8 mouse cellular contexts compared by ENCODE assay signal in genomic region chr4:141792554-141793281, GRCm38 (mm10). TPM values are rescaled to one million over a fixed set of nuclear protein-coding genes. Genes with fewer than 3 reads are reported as not detected.
DNase-seq lines count a peak whose midpoint lies in the region; ATAC-seq and TF ChIP-seq lines count a peak whose summit lies in the region.

No protein-coding gene starts in this region.

- H3K4me3 ChIP-seq in kidney, adult 2 months (ENCODE audit: insufficient read depth, low read depth, low read length) = peak overlapping the region; percentile 95
- H3K4me3 ChIP-seq in forebrain, embryonic 15.5 days = peak overlapping the region; percentile 91
- H3K4me3 ChIP-seq in liver, postnatal 0 days (ENCODE audit: low read depth, low read length) = peak overlapping the region; percentile 51

- H3K27ac ChIP-seq in kidney, adult 2 months (ENCODE audit: insufficient read depth, low read depth, low read length) = peak overlapping the region; percentile 92
- H3K27ac ChIP-seq in forebrain, embryonic 15.5 days (replicated peaks) = peak overlapping the region; percentile 93
- H3K27ac ChIP-seq in liver, postnatal 0 days (ENCODE audit: low read depth) = peak overlapping the region; percentile 81

- peaks cover 27% of the 10 kb centered on the region for H3K4me1 ChIP-seq in kidney, adult 2 months (ENCODE audit: control insufficient read depth, insufficient read depth, low read length)
- peaks cover 32% of the 10 kb centered on the region for H3K4me1 ChIP-seq in forebrain, embryonic 15.5 days
- H3K4me1 ChIP-seq in liver, postnatal 0 days (ENCODE audit: insufficient read depth) = peaks cover 39% of the 10 kb centered on the region

- no peak for TF ChIP-seq EP300 in liver, postnatal 0 days (IDR thresholded peaks at IDR 0.05; ENCODE audit: low read depth)

- peak overlapping the region; percentile 72 for H3K9ac ChIP-seq in forebrain, embryonic 15.5 days (replicated peaks)
- H3K9ac ChIP-seq in liver, postnatal 0 days (replicated peaks) = peak overlapping the region; percentile 47

- WGBS in kidney, adult 2 months = 11% methylated on average over 10 of the region's 10 CpGs
- WGBS in forebrain, embryonic 15.5 days = 8% methylated on average over 10 of the region's 10 CpGs
- WGBS in liver, postnatal 0 days (ENCODE audit: insufficient replicate concordance) = 7% methylated on average over 10 of the region's 10 CpGs

- no peak for TF ChIP-seq POLR2A in kidney, adult 2 months (IDR thresholded peaks at IDR 0.05; ENCODE audit: low read depth, low read length)

- no peak for TF ChIP-seq CTCF in kidney, adult 2 months (conservative IDR thresholded peaks at IDR 0.05; ENCODE audit: insufficient read depth, insufficient read length, low read depth, low read length)
- TF ChIP-seq CTCF in liver, postnatal 0 days (IDR thresholded peaks at IDR 0.05; ENCODE audit: low read depth) = no peak

- no peak for DNase-seq in kidney, adult 2 months
- no peak for DNase-seq in kidney, postnatal 14 days
- peak; percentile 82 for DNase-seq in MEL-GATA-1-ER (ENCODE audit: extremely low read depth, low read depth)
- no peak for DNase-seq in liver, postnatal 0 days
- DNase-seq in left cerebral cortex, adult 18-20 months (ENCODE audit: low spot score in 2 of 2) = no peak
- no peak for DNase-seq in frontal cortex, postnatal 10 days (ENCODE audit: low spot score in 2 of 2)
- no peak for DNase-seq in retina, embryonic 14.5 days (ENCODE audit: low spot score)

- peaks cover 4% of the 10 kb centered on the region; the same call in 1 of the 2 replicates for H3K36me3 ChIP-seq in kidney, adult 2 months (ENCODE audit: control insufficient read depth, insufficient read depth, low read length)
- H3K36me3 ChIP-seq in forebrain, embryonic 15.5 days = peaks cover 4% of the 10 kb centered on the region; the same call in 1 of the 2 replicates
- H3K36me3 ChIP-seq in liver, postnatal 0 days (replicated peaks; ENCODE audit: insufficient read depth, low read length) = peaks cover 18% of the 10 kb centered on the region

- ATAC-seq in forebrain, embryonic 15.5 days (replicated peaks) = no peak
- peak; percentile 3; the same call in 1 of the 2 replicates for ATAC-seq in liver, postnatal 0 days

- no peaks in the 10 kb centered on the region for H3K27me3 ChIP-seq in kidney, adult 2 months (replicated peaks; ENCODE audit: control insufficient read depth, insufficient read depth, low read length)
- no peaks in the 10 kb centered on the region for H3K27me3 ChIP-seq in forebrain, embryonic 15.5 days
- no peaks in the 10 kb centered on the region for H3K27me3 ChIP-seq in liver, postnatal 0 days (ENCODE audit: insufficient read depth, low read length)

- H3K9me3 ChIP-seq in forebrain, embryonic 15.5 days = no peaks in the 10 kb centered on the region
- no peaks in the 10 kb centered on the region for H3K9me3 ChIP-seq in liver, postnatal 0 days (ENCODE audit: low read length)

- peak overlapping the region; percentile 48 for H3K4me2 ChIP-seq in forebrain, embryonic 15.5 days (replicated peaks)
- peak overlapping the region; percentile 76 for H3K4me2 ChIP-seq in liver, postnatal 0 days (ENCODE audit: low read depth, low read length)

RNA-seq across cellular contexts. Expression of gene Casp9, which starts 0.7 kb away (rescaled TPM):
- polyA plus RNA-seq in kidney, adult 2 months (2012; rRNA removed) = 22.2 and 23.7 TPM in 2 replicates
- 14.9 and 18.2 TPM in 2 replicates for polyA plus RNA-seq in forebrain, embryonic 15.5 days (2015; fragmentation: Nextera tagmentation; extraction: Ambion mirVana)
- 6.3 and 7.4 TPM in 2 replicates for polyA plus RNA-seq in liver, postnatal 0 days (2015; fragmentation: Nextera tagmentation; extraction: Ambion mirVana)
- total RNA-seq in left cerebral cortex, adult 18-20 months (2021) = 10 to 100 TPM; 26.4 to 28.5 TPM

RNA-seq across cellular contexts. Expression of gene Dnajc16, which starts 2.0 kb away (rescaled TPM):
- 12.6 and 13.6 TPM in 2 replicates for polyA plus RNA-seq in kidney, adult 2 months (2012; rRNA removed)
- polyA plus RNA-seq in forebrain, embryonic 15.5 days (2015; fragmentation: Nextera tagmentation; extraction: Ambion mirVana) = 5.2 and 5.3 TPM in 2 replicates
- 2.7 TPM in 2 replicates for polyA plus RNA-seq in liver, postnatal 0 days (2015; fragmentation: Nextera tagmentation; extraction: Ambion mirVana)
- 10 to 100 TPM; 41.7 to 44.9 TPM for total RNA-seq in left cerebral cortex, adult 18-20 months (2021)

RNA-seq across cellular contexts. Expression of gene Cela2a, which starts 33.2 kb away (rescaled TPM):
- polyA plus RNA-seq in kidney, adult 2 months (2012; rRNA removed) = 0.52 TPM in 1 of 2 replicates, not detected in the other
- polyA plus RNA-seq in forebrain, embryonic 15.5 days (2015; fragmentation: Nextera tagmentation; extraction: Ambion mirVana) = not detected in 2 replicates
- polyA plus RNA-seq in liver, postnatal 0 days (2015; fragmentation: Nextera tagmentation; extraction: Ambion mirVana) = 0.61 and 28.3 TPM in 2 replicates
- total RNA-seq in left cerebral cortex, adult 18-20 months (2021) = not detected

RNA-seq across cellular contexts. Expression of gene Agmat, which starts 46.2 kb away (rescaled TPM):
- 9.4 and 10.8 TPM in 2 replicates for polyA plus RNA-seq in kidney, adult 2 months (2012; rRNA removed)
- not detected in 2 replicates for polyA plus RNA-seq in forebrain, embryonic 15.5 days (2015; fragmentation: Nextera tagmentation; extraction: Ambion mirVana)
- polyA plus RNA-seq in liver, postnatal 0 days (2015; fragmentation: Nextera tagmentation; extraction: Ambion mirVana) = 101 and 105 TPM in 2 replicates
- total RNA-seq in left cerebral cortex, adult 18-20 months (2021) = 1 to 10 TPM; 2.8 to 3.3 TPM

RNA-seq across cellular contexts. Expression of gene Ctrc, which starts 53.4 kb away (rescaled TPM):
- polyA plus RNA-seq in kidney, adult 2 months (2012; rRNA removed) = 0.10 TPM in 1 of 2 replicates, not detected in the other
- polyA plus RNA-seq in forebrain, embryonic 15.5 days (2015; fragmentation: Nextera tagmentation; extraction: Ambion mirVana) = not detected in 2 replicates
- polyA plus RNA-seq in liver, postnatal 0 days (2015; fragmentation: Nextera tagmentation; extraction: Ambion mirVana) = not detected in 2 replicates
- not detected for total RNA-seq in left cerebral cortex, adult 18-20 months (2021)
